Mouse (Mus musculus): Measurements from ENCODE around the gene Ap4m1.

- TF ChIP-seq CTCF (IDR thresholded peaks at IDR 0.05; ENCODE audit: extremely low read depth, insufficient read depth, insufficient read length, insufficient replicate concordance) (no peak), POLR2A (IDR thresholded peaks at IDR 0.05; ENCODE audit: low read depth, low read length) (no peak)
Measured at GRCm38 (mm10) chr5:138160224-138160762, 11.5 kb upstream of the Ap4m1 start.
